Mouse (Mus musculus) kidney, adult 18-20 months (tissue): ENCODE results near the gene Sf3a3.

Source experiments
- DNase-seq: peaks from one replicate; pipeline ENCODE4 v3.0.0; 2021

Gene Sf3a3

GRCm38 (mm10) chr4:124741376-124742343 lies 27.1 kb downstream of the Sf3a3 start, which contains the start of gene Inpp5b:
Gene Inpp5b (plus strand): TSS chr4:124741850.
- DNase-seq, result peak; percentile 89

GRCm38 (mm10) chr4:124742839-124743238 lies 28.3 kb downstream of the Sf3a3 start:
- peak; percentile 57 for DNase-seq

GRCm38 (mm10) chr4:124746577-124746976 lies 32.0 kb downstream of the Sf3a3 start:
- no peak for DNase-seq

GRCm38 (mm10) chr4:124747851-124748250 lies 33.3 kb downstream of the Sf3a3 start:
- peak; percentile 60 for DNase-seq

GRCm38 (mm10) chr4:124751300-124752250 lies 37.0 kb downstream of the Sf3a3 start:
- DNase-seq, result peak; percentile 99

- peak; percentile 55 for DNase-seq
These were observed 38.0 kb downstream of the Sf3a3 start for GRCm38 (mm10) chr4:124752281-124753199.

- DNase-seq, result no peak
These were observed 41.0 kb downstream of the Sf3a3 start for GRCm38 (mm10) chr4:124755526-124755925.

- DNase-seq, result peak; percentile 36
These were observed 44.8 kb downstream of the Sf3a3 start for GRCm38 (mm10) chr4:124759305-124759811.

- DNase-seq, result no peak
These were observed 46.6 kb downstream of the Sf3a3 start for GRCm38 (mm10) chr4:124761201-124761600.

GRCm38 (mm10) chr4:124762858-124763452 lies 48.4 kb downstream of the Sf3a3 start:
- DNase-seq, result no peak

- DNase-seq, result no peak
These were observed 51.4 kb downstream of the Sf3a3 start for GRCm38 (mm10) chr4:124765802-124766565.

GRCm38 (mm10) chr4:124766566-124766940 lies 52.0 kb downstream of the Sf3a3 start:
- DNase-seq, result no peak

GRCm38 (mm10) chr4:124768963-124769591 lies 54.5 kb downstream of the Sf3a3 start:
- DNase-seq, result no peak

- no peak for DNase-seq
These were observed 56.0 kb downstream of the Sf3a3 start for GRCm38 (mm10) chr4:124770624-124771023.

- no peak for DNase-seq
These were observed 57.5 kb downstream of the Sf3a3 start for GRCm38 (mm10) chr4:124772125-124772524.

- no peak for DNase-seq
These were observed 58.9 kb downstream of the Sf3a3 start for GRCm38 (mm10) chr4:124773449-124773848.

GRCm38 (mm10) chr4:124773995-124774394 lies 59.4 kb downstream of the Sf3a3 start:
- DNase-seq, result no peak

GRCm38 (mm10) chr4:124774429-124774828 lies 59.9 kb downstream of the Sf3a3 start:
- DNase-seq, result no peak

GRCm38 (mm10) chr4:124781361-124781760 lies 66.8 kb downstream of the Sf3a3 start:
- no peak for DNase-seq
